Mouse (Mus musculus): Measurements from ENCODE around the gene Mrgprd.

DNA sequence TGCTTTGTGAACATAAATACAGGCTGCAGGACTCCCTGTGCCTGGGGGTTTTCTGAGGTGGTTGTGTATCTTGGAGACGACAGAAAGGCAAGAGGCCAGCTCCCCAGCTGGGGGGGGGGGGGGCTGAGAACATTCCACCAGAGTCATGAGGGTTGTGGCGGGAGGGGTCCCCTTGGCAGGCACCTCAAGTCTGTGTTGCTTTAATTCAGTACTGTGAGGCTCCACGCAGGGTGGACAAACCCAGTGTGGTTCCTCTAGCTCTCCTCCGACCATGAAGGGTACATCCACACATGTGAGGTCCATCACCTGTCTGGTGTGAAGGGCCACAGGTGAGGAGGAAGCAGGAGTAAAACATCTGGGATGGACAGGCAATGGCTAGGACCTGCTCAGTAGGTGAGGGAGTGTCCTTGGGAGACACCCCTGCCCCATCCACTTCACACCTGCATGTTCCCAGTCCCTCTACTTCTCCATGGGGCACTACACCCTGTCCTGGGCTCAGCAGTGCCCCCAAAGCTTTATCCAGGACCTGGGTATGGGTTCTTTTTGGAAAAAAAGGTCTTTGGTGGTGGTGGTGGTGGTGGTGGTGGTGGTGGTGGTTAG, 19.9 kb downstream of the Mrgprd start:
- TF ChIP-seq CTCF (IDR thresholded peaks at IDR 0.05; ENCODE audit: low read depth) (no peak), EP300 (IDR thresholded peaks at IDR 0.05; ENCODE audit: low read depth) (no peak)

All from heart, postnatal 0 days (tissue).